Mouse (Mus musculus): ENCODE results near the gene Comt. TPM values are rescaled to one million over a fixed set of nuclear protein-coding genes. Genes with fewer than 3 reads are reported as not detected.

Gene Comt
- polyA plus RNA-seq, 1 experiment from 2014 or later = 60.1 TPM

DNA sequence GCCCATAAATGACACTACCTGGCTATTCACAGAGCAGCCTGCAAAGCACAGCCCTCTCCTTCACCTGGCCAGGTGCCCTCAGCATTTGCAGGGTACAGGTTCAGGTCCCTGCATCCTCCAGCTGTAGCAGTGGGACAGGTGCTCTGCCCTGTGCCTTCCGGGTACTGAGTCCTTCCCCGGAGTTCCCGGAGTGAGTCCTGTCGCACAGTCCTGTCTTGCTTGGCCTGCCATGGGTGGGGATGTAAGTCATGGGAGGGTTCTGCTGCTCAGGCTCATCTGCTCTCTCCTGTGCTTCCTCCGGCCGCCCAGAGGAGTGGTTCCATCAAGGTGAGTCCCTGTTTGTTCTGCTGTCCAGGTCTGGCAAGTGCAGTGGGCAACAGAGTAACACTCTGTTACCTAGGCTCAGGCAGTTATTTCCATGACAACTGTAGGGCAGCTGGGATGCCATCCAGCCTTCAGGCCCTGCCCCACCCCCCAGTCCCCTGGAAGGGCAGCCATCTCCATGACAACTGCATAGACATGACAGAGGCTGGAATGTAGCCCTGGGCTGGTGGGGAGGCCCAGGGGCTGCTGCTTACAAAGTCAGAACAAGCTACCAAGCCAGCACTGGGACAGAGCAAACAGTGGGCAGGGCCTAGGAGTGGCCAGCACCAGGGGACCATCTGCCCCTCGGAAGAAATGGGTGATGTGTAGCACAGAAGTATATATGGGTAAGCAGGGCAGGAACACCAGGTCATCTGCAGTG, 26.0 kb downstream of the Comt start:
- DNase-seq (ENCODE audit: extremely low spot score, low spot score) = peak; percentile 88
- Histone ChIP-seq H3K4me3 (peak overlapping the region; percentile 26), H3K4me1 (peaks cover 67% of the 10 kb centered on the region), H3K27me3 (ENCODE audit: poor library complexity, severe bottlenecking) (no peaks in the 10 kb centered on the region), H3K9me3 (no peaks in the 10 kb centered on the region), H3K36me3 (replicated peaks) (peaks cover 98% of the 10 kb centered on the region), H3K27ac (peak overlapping the region; percentile 89)
- WGBS = 40% methylated on average over 7 of the region's 7 CpGs

DNA sequence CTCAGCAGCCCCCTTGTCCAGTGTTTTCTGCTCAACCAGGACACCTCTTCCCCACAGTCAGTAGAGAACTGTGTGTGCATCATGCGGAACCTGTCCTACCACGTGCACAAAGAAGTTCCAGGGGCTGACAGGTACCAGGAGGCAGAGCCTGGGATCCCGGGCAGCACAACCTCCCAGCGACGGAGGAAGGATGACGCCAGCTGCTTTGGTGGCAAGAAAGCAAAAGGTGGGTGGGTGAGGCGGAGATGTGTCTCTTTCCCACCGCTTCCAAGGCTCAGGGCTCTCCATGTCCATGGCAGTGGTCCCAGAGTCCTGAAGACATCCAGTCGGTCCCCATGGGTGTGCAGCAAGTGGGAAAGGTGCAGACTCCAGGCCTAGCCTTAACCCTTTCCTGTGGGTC, 26.6 kb downstream of the Comt start:
- no peak for DNase-seq (ENCODE audit: extremely low spot score, low spot score)
- peak overlapping the region; percentile 26; the same call in 1 of the 2 replicates for H3K4me3 ChIP-seq
- H3K4me1 ChIP-seq = peaks cover 69% of the 10 kb centered on the region
- 71% methylated on average over 9 of the region's 9 CpGs for WGBS
- no peaks in the 10 kb centered on the region for H3K27me3 ChIP-seq (ENCODE audit: poor library complexity, severe bottlenecking)
- H3K27ac ChIP-seq = peak overlapping the region; percentile 89
- no peaks in the 10 kb centered on the region for H3K9me3 ChIP-seq
- H3K36me3 ChIP-seq (replicated peaks) = peaks cover 92% of the 10 kb centered on the region

DNA sequence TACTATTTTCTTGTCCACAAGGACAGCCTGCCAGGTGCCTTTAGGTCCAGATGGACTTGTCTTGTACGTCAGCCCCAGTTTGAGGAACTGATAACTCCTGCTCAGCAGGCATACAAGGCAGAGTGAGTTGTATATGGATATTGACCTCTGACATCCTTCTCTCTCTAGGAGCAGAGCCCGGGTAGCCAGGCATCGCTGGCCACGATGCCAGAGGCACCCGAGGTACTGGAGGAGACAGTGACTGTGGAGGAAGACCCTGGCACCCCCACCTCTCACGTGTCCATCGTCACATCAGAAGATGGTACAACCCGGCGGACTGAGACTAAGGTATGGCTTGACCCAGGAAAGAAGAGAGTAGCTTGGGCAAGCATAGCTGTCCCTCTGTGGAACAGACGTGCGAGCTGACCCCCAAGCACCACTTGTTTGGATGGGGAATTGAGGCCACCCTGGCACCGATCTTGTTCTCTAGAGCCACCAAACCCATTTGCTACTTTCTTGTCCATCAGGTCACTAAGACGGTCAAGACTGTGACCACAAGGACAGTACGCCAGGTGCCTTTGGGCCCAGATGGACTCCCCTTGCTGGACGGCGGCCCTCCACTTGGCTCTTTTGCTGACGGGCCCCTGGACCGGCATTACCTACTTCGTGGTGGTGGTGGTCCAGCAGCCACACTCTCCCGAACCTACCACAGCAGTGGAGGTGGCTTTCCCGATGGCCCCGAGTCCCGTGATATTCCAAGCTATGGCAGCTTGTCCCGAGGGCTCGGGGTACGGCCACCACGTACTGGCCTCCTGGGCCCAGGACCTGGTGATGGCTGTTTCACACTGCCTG, 29.6 kb downstream of the Comt start:
- WGBS = 95% methylated on average over 27 of the region's 27 CpGs
- Histone ChIP-seq H3K4me3 (no peak overlapping the region), H3K36me3 (replicated peaks) (peaks cover 62% of the 10 kb centered on the region), H3K4me1 (peaks cover 91% of the 10 kb centered on the region), H3K27me3 (ENCODE audit: poor library complexity, severe bottlenecking) (no peaks in the 10 kb centered on the region), H3K9me3 (no peaks in the 10 kb centered on the region), H3K27ac (peak overlapping the region; percentile 84)
- DNase-seq (ENCODE audit: extremely low spot score, low spot score) = no peak

DNA sequence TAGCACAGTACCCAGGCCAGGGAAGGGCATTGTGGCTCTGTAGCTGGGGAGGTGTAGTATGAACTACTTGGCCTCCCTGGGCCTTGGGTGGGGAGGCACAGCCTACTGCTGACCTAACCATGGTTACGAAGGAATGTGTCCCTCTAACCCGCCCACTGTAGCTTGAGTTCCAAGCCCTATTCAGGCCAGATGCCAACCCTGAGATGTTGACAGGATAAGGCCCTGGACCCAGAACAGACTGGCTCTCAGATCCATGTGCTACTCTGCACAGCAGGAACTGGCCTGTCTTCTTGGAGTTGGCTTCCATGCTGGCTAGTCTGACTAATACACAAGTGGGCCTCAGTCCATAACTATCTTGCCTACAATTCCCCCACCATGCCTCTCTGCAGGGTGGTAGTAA, 30.5 kb downstream of the Comt start:
- H3K27ac ChIP-seq = peak overlapping the region; percentile 84
- peak overlapping the region; percentile 41 for H3K4me3 ChIP-seq
- H3K9me3 ChIP-seq = no peaks in the 10 kb centered on the region
- WGBS = 84% methylated on average over 2 of the region's 2 CpGs
- H3K27me3 ChIP-seq (ENCODE audit: poor library complexity, severe bottlenecking) = no peaks in the 10 kb centered on the region
- DNase-seq (ENCODE audit: extremely low spot score, low spot score) = no peak
- peaks cover 54% of the 10 kb centered on the region for H3K36me3 ChIP-seq (replicated peaks)
- H3K4me1 ChIP-seq = peaks cover 90% of the 10 kb centered on the region

DNA sequence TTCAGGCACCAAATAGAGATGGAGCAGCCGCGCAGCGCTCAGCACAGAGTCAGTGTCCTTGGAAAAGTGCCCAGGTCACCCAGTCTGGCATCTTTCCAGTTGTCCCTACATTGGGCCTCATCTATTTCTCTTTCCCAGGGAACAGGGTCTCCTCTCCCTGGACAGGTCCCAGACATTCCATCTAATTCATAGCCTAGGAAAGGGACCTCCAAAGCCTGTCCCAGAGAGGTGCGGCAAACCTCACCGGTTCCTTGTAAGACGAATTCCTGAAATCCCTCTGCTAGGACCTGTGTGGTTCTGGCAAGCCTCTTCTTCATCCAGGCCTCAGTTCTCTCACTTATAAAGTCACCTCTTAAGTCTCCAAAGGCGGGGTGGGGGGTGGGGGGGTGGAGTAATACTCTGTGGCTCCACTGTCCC, 31.0 kb downstream of the Comt start:
- H3K36me3 ChIP-seq (replicated peaks) = peaks cover 48% of the 10 kb centered on the region
- no peak for DNase-seq (ENCODE audit: extremely low spot score, low spot score)
- H3K4me3 ChIP-seq = peak overlapping the region; percentile 41
- H3K4me1 ChIP-seq = peaks cover 84% of the 10 kb centered on the region
- 44% methylated on average over 6 of the region's 7 CpGs for WGBS
- no peaks in the 10 kb centered on the region for H3K27me3 ChIP-seq (ENCODE audit: poor library complexity, severe bottlenecking)
- peak overlapping the region; percentile 84 for H3K27ac ChIP-seq
- H3K9me3 ChIP-seq = no peaks in the 10 kb centered on the region

DNA sequence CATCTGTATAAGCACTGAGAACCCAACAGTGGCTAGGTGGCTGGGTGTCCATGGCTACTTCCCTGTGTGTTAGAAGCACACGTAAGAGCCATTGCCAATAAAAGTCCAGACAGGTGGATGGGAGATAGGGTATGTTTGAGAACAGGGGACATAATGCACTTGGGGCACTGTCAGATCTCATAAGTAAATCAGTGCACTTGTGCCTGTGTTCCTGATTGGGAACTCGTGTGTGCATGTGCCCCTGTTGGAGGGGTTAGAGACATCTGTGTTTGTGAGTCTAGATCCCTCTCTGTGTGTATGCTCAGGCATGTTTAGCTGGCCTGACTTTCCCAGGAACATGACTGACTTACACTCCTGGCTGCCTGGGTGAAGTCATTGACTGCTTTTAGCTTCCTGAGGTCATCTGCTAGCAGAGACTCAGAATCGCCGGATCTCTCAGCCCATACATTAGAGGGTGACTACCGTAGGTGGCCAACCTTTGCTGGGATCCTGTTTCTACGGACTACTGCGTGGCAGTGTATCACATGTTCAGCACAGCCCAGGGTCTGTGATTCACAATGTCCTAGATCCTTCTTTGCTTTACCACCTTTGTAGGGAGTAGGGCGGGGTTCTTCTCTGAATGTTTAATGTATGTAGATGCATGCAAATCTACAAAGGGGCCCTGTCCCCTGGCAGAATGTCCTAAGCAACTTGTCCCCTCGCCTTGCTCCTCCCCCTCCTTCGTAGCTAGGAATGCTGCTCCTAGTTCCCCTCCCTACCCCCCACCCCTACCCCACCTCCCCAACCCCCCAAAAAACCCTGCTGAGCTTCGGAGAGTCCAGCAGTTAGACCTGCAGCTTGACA, 31.7 kb downstream of the Comt start:
- Histone ChIP-seq H3K4me3 (peak overlapping the region; percentile 41), H3K27ac (peak overlapping the region; percentile 84), H3K36me3 (replicated peaks) (peaks cover 42% of the 10 kb centered on the region), H3K27me3 (ENCODE audit: poor library complexity, severe bottlenecking) (no peaks in the 10 kb centered on the region), H3K4me1 (peaks cover 84% of the 10 kb centered on the region), H3K9me3 (no peaks in the 10 kb centered on the region)
- no peak for DNase-seq (ENCODE audit: extremely low spot score, low spot score)
- WGBS = 25% methylated on average over 11 of the region's 11 CpGs

DNA sequence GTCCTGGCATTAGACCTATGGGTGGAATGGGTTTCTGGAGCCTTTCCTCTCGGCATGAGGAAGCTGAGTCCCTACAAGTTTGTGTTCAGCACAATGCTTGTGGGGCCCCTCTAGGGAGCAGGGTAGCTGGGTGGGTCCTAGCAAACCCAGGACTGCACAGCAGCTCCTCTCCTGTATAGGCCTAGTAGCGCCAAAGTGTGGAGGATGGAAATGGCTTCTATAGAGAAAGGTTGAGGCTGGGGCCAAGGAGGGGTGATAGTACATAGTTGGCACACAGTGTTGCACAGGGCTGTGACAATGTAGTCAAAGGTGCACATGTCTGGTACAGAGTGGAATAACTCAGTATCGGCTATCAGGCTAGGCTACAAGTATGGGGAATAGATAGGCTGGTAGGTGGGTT, 32.6 kb downstream of the Comt start:
- Histone ChIP-seq H3K27me3 (ENCODE audit: poor library complexity, severe bottlenecking) (no peaks in the 10 kb centered on the region), H3K4me1 (peaks cover 84% of the 10 kb centered on the region), H3K27ac (peak overlapping the region; percentile 96), H3K36me3 (replicated peaks) (peaks cover 32% of the 10 kb centered on the region), H3K9me3 (no peaks in the 10 kb centered on the region), H3K4me3 (peak overlapping the region; percentile 88)
- 87% methylated on average over 3 of the region's 3 CpGs for WGBS
- DNase-seq (ENCODE audit: extremely low spot score, low spot score) = no peak

DNA sequence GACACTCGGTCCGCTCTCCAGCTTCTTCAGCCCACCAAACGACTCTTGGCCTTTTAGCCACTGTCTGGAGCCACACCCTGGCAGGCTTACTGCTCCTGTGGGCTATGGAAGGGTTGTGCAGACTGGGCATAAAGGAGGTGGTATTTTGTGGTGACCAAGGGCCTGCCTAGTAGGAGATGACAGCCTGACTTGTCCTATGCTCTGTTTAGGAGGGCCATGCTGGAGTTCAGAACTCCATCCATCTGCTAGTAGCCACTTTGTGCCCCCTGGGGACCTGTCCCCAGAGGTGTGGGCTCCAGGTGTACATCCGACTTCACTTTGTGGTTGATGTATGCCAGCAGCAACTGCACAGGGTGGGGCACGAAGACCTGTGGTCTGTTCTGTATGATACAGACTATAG, 33.1 kb downstream of the Comt start:
- 50% methylated on average over 5 of the region's 5 CpGs for WGBS
- Histone ChIP-seq H3K27me3 (ENCODE audit: poor library complexity, severe bottlenecking) (no peaks in the 10 kb centered on the region), H3K27ac (peak overlapping the region; percentile 96), H3K4me1 (peaks cover 84% of the 10 kb centered on the region), H3K4me3 (peak overlapping the region; percentile 88), H3K9me3 (no peaks in the 10 kb centered on the region), H3K36me3 (replicated peaks) (peaks cover 28% of the 10 kb centered on the region)
- DNase-seq (ENCODE audit: extremely low spot score, low spot score) = no peak

DNA sequence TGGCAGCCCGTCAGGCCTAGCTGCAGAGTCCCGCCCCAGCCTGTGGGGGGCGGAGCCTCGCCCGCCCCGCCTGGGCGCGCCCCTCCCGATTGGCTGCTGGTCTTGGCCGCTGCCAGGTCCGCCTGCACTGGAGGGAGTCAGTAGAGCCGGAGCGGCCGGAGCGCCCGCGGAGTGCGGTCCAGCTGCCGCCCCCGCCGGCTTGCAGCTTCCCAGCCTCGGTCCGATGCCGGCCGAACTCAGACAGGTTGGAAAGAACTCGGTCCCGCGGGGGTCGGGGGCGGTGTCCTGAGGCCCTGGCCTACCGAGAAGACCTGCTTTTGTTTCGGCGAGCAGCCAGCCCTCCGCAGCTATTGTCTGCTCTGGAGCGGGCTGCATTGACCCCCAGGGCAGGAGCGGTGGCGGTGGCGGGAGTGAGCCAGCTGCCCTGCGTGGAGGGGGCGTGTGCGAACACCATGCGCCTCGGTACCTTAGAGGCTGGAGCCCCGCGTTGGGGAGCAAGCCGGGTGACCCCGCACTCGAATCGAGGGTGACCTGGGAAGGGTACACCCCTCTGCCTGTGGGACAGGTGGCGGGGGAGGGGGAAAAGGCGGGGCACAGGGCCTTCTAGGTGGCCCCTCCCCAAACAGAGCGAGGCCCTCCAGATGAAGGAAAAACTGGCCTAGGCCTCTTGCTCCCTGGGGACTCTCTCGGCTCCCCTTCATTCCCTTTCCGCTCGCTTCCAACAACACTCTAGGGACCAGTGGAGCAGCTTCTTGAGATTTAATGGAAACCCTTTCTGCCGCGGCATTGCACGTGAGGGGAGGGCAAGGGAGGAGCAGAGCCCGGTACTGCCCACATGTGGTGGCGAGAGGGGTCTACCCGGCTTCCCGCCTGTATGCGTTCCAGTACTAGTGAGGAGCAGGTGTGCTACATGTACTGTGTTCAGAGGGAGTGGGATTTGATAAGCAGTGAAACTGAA, 33.9 kb downstream of the Comt start:
- no peaks in the 10 kb centered on the region for H3K27me3 ChIP-seq (ENCODE audit: poor library complexity, severe bottlenecking)
- H3K4me1 ChIP-seq = peaks cover 84% of the 10 kb centered on the region
- under 1% methylated on average over 63 of the region's 63 CpGs for WGBS
- peak overlapping the region; percentile 88 for H3K4me3 ChIP-seq
- H3K36me3 ChIP-seq (replicated peaks) = peaks cover 19% of the 10 kb centered on the region
- H3K9me3 ChIP-seq = no peaks in the 10 kb centered on the region
- peak overlapping the region; percentile 96 for H3K27ac ChIP-seq
- peak; percentile 91 for DNase-seq (ENCODE audit: extremely low spot score, low spot score)

DNA sequence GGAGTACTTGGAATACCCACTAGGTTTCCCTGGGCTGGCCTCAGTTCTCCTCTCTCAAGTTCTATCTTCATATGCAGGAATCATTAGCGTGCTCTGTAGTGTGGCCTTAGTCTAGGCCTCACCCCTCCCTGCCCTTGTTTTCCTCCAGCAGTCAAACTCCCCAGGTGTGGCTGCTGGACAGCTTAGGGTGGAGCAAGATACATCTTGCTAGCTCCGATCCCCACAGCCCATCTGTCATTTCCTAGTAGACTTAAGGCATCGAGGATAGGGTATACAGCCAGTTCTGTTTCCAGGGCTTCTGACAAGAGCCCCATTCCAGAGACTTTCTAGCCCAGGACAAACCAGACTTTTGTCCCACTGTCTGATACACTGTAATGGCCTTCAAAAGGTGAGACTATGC, 34.9 kb downstream of the Comt start:
- WGBS = 91% methylated on average over 3 of the region's 3 CpGs
- no peak for DNase-seq (ENCODE audit: extremely low spot score, low spot score)
- 0 out of 2 replicates have a peak overlapping the region, but pooled peaks have one; percentile 88 for H3K4me3 ChIP-seq
- peak overlapping the region; percentile 96 for H3K27ac ChIP-seq
- H3K4me1 ChIP-seq = peaks cover 93% of the 10 kb centered on the region
- H3K9me3 ChIP-seq = no peaks in the 10 kb centered on the region
- peaks cover 9% of the 10 kb centered on the region for H3K36me3 ChIP-seq (replicated peaks)
- H3K27me3 ChIP-seq (ENCODE audit: poor library complexity, severe bottlenecking) = no peaks in the 10 kb centered on the region

DNA sequence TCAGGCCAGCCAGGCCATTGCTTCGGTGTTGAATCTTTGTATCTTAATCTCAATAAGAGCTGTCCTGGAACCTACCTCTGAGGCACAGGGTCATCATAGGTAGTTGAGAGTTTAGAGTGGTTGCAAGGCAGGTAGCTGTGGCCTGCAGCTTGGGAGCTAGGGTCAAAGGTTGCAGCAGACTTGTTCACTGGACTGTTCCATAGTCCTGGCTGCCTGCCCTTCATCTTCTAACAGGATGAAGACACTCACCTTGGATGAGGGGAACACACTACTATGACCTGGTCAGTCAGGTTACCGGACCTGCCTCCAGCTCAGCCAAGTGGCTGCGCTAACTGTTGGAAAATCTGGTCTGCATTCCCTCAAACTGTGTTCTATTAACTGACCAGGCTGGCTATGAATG, 35.5 kb downstream of the Comt start:
- WGBS = 95% methylated on average over 3 of the region's 3 CpGs

More for the DNA sequence above, 35.5 kb downstream of the Comt start:
- no peaks in the 10 kb centered on the region for H3K9me3 ChIP-seq
- peak overlapping the region; percentile 96; the same call in 1 of the 2 replicates for H3K27ac ChIP-seq
- no peaks in the 10 kb centered on the region for H3K27me3 ChIP-seq (ENCODE audit: poor library complexity, severe bottlenecking)
- H3K4me3 ChIP-seq = no peak overlapping the region
- no peak for DNase-seq (ENCODE audit: extremely low spot score, low spot score)
- H3K4me1 ChIP-seq = peaks cover 93% of the 10 kb centered on the region
- peaks cover 3% of the 10 kb centered on the region for H3K36me3 ChIP-seq (replicated peaks)

Data from forebrain, embryonic 10.5 days (tissue).